Mouse (Mus musculus) megakaryocyte, adult 5-6 weeks (primary cell): ENCODE results near the gene Ocm. TPM values are rescaled to one million over a fixed set of nuclear protein-coding genes. Genes with fewer than 3 reads are reported as not detected.
A peak's percentile ranks its signal among the peaks of the same experiment; 100 is the strongest.

Experiments
- ATAC-seq: 2 replicates; pipeline ENCODE4 v1.8.0; 2016; ENCODE audit warnings: mild to moderate bottlenecking, inconsistent platforms; ENCODE audit not compliant: poor library complexity, severe bottlenecking
- total RNA-seq, 2 experiments: library from RNA; stranded (forward) in 1 of 2; stranded (reverse) in 1 of 2; fragments of 153-499, 151-499 nt in 1 of 2; fragments of 221-1000, 200-1000 nt in 1 of 2; gene quantifications; 2 replicates each; pipeline versions ENCODE4 v1.2.3 to v1.2.4; 2015 to 2017

Ocm gene
- total RNA-seq (2015) = 0.36 TPM in 1 of 2 replicates, not detected in the other
- not detected in 2 replicates for total RNA-seq (2017)

DNA sequence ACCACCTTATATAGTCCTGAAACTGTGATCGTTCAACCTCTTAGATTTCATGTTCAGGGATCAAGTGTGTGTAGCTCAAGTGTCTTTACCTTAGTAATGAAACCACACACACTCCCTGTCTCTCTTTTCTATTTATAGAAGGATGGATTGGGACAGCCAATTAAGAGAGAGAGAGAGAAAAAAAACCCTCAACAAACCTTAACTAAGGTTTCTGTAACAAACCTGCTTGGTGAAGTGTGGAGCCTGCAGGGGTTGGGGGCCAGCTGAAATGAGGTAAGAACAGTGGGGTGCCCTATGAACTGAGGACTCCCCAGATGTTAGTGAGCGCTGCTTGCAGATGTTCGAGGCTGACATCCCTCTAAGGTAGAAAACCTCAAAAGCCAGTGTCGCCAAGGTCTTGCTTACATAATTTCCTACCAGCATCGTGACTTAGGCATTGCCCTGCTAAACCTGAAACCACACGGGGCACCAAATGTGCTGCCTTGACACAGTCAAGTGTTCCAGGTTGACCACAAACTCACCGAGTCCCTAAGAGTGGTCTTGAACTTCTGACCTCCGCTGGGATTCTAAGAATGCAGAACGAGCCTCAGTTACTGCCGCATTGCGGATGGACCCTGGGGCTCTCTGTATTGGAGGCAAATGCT, at the start of gene Ocm:
Ocm (minus strand) TSS at position 51 of the 644 bp plus-strand sequence.
- peak; percentile 49 for ATAC-seq

DNA sequence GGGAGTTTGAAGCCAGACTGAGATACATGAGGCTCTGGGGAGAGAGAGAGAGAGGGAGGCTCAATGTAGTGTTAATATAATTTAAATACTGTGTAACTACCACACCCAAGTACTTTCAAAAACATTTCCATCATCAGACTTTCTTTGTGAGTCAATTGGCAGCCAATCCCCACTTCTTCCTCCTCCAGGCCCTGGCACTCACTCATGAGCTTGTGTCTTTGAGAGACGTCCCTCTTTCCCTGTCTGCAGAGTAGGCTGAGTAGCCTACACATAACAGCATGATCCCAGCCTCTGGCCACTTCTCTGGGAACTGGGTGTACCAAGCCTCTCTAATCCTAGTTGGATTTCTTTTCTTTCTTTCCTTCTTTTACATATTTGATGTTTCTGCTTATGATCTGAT, 44.8 kb upstream of the Ocm start:
- no peak for ATAC-seq

DNA sequence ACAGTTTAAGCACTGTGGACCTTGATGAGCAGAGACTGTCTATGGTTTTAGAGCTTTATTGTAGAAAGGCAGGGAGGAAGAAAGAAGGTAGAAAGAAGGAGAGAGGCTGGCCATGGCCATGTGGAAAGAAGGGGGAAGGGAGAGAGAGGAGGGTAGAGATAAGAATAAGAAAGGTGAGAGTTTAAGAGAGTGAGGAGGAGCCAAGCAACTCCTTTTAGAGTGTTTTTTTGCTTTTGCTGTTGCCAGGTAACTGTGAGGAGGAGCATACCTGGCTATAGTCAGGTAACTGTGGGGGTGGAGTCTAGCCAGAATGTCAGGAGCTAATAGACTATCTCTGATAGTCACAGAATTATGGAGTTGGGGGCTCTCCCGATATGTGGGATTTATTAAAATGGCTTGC, 43.6 kb upstream of the Ocm start:
- ATAC-seq = no peak

DNA sequence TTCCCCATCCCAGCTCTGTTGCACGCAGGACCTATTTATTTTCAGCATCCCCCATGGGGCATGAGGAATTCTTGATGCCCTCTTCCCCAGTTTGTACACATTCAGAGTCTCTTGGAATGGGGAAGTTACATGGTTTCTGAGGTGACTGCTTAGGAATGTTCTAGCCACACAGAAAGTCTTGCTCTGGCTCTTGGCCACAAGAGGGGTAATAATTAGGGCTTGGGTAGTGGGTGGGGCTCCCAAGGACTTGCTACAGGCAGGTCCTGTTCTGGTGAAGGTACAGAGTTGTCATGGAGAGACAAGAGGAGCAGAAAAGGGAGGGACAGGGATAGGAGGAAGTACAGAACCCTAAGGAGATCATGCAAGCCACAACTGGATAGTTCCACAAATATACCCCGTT, 39.6 kb upstream of the Ocm start:
- ATAC-seq = 0 out of 2 replicates have a peak, but pooled peaks have one; percentile 27

DNA sequence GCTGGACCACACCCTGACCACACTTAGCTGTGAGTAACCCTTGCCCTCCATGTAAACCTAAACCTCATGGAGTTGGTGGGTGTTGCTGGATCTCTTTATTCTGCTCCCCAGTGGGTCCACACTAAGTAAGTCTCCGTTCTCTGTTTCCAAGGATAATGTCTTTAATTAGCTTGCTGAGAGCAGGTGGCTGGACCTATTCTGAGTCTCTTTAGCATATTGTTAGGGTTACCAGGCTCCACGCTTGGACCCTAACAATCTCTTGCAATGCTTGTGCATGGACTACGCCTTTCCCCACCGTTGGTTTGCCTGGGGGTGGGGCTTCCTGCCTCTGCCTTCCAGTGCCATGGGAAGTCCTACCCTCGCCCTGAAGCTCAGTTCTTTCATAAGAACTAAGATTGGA, 37.6 kb upstream of the Ocm start:
- no peak for ATAC-seq

DNA sequence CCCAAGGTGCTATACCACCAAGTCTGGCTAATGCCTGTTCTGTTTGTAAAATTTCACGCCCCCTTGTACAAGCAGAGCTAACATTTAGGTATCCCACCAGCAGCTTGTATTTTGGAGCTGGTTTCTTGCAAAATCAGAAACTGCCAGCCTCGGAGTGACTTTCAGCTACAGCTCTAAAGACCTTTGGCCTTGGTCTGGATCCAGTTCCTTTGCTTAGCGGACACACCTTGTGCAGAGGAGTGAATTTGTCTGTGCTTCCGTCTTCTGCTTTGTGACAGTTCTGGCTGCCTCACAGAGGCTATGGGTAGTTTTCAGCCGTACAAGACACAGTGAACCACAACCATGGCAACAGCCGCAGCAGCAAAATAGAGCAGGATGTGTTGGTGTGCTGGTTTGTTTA, 27.9 kb upstream of the Ocm start:
- ATAC-seq = no peak

DNA sequence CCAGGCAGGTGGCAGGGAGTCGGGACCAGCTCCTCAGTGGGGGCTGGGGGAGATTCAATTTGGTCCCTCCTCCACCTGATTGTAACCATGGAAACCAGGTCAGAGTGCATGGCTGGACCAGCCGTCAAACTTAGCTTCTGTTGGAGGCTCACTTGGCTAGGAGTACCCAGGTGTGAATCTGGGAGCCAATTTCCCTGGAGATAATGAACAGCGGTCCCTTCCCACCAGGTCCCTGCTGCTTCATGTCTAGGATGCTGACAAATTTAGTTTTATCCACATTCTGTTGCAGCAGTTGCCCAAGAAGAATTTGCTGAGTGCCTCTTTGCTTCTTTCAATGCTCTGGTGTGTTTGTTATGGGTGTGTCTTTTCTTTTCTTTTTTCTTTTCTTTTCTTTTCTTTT, 27.0 kb upstream of the Ocm start:
- no peak for ATAC-seq

DNA sequence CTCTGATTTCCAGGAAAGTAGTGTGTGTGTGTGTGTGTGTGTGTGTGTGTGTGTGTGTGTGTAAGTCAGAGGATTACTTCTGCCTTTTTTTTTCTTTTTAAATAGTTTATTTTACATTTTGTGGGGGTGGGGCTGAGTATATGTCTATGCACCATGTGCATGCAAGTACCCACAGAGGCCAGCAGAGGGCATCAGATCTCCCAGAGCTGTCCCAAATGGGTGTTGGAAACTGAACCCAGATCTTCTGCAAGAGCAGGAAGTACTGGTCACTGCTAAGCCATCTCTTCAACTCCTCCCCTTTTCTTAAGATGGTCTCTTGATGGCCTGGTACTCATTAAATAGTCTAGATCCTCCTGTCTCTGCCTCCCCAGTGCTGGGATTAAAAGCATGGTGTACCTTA, 24.8 kb upstream of the Ocm start:
- peak; percentile 93 for ATAC-seq

DNA sequence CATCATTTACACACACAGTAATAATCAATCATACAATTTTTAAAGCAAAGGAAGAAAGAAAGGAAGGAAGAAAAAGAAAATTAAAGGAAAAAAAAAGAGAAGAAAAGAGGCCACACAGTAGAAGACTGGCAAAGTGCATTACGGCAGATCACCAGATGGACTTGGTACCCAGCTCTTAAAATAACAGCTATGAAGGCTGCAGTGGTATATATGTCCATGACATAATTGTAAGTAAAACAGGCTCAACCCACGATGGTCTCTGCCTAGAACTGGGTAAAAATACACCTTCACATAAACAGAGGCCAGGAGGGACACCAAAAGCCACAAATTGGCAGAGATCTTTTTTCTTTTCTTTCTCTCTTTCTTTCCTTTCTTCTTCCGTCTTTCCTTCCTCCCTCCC, 23.4 kb upstream of the Ocm start:
- ATAC-seq = no peak

DNA sequence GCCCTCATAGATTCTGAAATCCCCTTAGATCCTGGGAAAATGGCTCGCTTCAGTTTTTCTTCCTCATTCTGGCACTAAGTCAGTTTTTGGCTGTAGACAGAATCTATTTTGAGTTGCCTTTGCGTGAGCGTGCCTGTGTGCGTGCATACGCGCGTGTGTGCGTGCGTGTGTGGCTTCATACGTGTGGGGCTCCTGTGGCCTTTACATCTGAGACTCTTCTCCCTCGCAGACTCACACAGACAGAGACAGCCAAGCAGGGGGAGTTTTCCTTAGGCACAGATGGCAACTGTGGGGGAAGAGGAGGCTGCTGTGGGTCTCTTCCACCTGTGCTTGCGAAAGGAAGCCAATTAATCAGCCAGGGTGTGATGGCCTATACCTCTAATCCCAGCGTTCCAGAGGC, 20.9 kb upstream of the Ocm start:
- ATAC-seq = no peak

DNA sequence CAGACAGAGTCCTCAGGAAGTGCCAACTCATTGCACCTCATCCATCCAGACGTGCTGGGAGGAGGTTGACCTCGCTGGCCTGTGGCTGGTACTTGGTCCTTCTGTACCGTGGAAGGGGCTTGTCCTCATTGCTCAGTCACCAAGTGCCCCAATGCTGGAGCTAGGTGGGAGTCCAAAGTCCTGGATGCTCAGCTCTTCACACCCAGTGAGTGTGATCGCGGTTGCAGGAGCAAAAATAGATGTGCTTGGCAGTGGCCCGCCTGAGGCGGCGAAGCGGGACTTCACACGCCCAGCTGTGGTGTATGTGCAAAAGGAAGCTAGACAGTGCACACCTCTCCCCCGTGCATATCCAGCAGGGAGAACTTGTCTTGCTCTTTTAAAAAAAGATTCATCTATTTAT, 16.7 kb upstream of the Ocm start:
- ATAC-seq = no peak

DNA sequence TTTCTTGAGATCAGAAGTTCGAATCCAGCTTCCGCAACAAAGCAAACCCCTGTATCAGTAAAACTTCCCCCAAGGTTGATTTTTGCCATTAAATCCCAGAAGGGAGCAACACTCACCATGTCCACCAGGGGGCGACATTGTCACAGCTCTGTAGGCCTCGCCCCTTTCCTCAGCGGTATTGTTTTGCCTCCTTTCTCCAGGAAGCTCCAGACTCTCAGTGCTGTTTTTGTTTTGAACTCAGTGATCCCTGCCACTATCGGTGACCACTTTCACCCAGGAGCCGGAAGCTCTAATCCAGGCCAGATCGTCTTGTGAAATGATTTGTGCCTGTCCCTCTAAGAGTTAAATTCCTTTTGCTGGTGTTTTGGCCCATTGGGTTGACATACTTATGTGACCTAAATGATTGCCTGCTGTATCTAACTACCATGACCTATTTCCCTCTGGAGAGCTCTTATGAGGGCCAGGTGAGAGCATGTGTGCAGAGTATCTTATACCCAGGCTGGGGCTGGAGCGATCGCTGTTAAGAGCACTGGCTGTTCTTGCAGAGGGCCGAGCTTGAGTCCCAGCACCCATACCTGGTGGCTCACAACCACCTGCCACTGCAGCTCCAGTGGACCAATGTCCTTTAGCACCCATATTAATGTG, 14.4 kb upstream of the Ocm start:
- ATAC-seq = peak; percentile 95

DNA sequence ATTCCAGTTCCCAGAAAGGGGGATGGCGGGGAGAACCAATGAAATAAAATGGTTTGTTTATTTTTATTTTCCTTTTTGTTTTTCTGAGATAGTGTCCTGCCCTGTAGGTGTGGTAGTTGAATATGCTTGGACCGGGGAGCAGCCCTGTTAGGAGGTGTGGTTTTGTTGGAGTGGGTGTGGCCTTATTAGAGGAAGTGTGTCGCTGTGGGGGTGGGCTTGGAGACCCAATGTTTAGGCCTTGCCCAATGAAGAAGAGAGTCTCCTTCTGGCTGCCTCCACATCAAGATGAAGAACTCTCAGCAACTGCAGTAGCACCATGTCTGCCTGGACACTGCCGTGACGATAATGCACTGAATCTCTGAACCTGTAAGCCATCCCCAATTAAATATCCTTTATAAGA, 13.4 kb upstream of the Ocm start:
- no peak for ATAC-seq

DNA sequence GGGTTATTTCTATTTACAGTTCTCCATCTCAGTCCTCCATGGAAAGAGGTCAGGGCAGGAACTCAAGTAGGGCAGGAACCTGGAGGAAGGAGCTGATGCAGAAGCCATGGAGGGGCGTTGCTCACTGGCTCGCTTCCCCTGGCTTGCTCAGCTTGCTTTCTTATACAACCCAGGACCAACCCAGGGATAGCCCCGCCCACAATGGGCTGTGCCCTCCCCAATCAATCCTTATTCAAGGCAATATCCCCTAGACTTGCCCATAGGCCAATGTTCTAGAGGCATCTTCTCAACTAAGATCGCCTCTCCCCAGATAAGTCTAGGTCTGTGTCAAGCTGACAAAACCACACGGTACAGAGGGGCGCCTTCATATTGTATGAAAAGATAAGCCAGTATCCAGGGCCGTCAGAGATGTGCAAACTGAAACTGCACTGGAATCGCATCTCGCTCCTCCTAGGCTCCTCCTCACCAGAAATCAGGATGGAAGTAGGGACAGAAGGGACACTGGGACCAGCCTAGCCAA, 12.7 kb upstream of the Ocm start:
- no peak for ATAC-seq

DNA sequence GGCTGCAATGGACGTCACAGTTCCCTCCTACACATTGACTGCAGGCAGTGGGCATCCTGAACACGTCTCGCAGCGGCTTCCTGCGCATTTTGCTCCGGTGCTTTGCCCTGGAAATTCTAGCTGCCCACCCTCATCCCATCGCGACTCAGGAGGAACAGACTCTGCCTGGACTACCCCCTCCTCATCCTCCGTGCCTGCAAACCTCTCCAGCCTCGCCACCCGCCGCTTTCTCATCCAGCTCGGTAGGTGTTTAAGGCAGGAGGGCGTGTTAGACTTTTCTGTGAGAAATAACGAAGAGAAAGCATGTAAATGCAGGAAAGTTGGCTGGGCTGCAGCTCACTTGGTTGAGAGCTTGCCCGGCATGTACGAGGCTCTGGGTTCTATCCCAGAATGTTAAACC, 10.5 kb upstream of the Ocm start:
- ATAC-seq = no peak

DNA sequence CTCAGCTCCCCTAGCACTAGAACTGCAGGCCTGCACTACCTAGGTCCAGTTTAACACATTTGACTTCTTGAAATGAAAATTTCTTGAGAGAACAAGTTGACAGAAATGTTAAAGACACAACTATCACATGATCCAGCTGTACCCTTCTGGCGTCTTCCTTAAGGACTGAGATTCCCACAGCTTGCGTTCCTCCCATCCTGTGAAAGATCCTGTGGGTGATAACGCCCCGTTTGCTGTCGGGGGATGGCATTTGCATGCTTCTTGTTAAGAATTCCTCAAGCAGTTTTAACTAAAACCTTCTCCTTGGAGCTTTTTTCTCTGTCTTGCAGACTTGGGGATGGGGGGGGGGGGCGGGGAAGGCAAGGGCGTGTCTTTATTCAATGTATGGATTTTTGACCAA, 8.1 kb upstream of the Ocm start:
- ATAC-seq = no peak

DNA sequence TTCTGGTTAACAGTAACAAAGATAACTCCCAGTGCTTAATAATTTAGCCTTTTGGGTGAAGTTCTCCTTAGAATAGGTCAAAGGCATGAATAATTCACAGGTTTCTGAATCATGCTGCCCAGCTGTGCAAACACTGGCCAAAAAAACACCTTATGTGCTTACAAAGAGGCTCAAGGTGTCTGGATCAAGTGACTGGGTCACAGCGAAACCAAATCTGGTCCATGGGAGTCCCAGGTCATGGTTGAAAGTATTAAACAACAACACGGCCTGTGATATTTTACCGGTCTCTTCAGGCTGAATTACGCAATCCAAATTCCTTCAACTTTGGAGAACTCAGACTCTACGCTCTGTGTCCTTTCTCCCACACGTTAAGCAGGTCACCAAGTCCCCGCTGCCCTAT, 6.0 kb upstream of the Ocm start:
- ATAC-seq = no peak

DNA sequence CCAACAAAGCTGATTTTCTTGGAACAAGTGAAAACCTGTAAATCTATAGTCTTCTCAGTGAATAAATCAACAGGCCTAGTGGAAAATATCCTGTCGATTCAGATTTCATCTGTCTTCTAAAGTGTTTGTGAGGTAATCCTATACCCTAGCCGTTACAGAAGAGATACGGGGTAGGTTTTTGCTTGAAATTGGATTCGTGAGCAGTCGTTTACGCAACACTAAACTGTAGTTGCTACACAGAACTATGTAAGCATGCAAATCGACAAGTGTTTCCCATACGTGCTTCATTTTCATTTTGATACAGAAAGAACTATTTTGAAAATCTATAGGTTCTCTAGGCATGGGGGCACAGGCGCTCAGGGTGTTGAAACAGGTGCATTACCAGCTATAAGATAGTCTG, 10.6 kb downstream of the Ocm start:
- no peak for ATAC-seq

DNA sequence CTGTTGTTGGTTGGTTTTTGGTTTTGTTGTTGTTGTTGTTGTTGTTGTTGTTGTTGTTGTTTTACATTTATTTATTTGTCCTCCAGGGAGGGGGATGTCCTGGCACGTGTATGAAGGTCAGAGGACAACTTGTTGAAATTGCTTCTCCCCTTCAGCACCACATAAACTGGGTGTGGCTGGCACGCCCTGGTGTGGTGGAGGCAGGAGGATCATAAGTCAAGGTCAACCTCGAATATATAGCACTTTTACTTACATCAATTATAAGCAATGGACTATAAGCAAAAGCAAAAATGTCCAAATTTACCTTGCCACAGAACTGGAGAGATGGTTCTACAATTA, 11.2 kb downstream of the Ocm start:
- ATAC-seq = no peak

DNA sequence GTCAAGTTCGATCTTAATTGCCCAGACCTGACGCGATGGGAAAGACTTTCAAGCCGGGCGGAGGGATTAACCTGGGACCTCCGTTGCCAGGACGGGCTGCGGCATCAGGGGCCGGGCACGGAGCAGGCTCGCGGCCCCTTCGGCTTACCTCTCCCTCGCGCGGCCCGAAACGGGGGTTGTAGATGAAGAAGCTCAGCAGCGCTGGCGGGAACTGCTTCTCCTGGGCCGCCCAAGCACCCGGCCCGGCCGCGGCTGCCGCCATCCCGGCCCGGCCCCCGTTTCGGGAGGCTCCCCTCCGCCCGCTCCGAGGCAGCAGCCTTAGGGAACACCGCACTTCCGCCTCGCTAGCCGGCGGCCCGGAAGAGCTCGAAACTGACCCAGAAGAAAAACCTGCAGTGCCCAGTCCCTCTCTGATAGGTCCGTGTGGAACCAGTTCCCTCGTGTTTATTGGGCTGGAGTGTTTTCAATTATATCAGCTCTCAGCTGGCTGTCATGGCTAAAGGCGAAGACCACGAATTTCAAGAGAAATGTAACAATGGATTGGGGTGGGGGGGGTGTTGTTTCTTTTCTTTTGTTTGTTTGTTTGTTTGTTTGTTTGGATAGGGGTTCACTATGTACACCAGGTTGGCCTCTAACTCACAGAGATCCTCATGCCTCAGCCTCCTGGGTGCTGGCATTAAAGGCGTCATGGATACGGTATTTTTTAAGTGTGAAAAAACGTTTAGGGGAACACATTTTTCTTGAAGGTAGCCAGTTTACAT, 11.7 kb downstream of the Ocm start, which contains the start of gene Ccz1:
Ccz1 (minus strand) TSS at position 327 of the 761 bp plus-strand sequence.
- ATAC-seq = peak; percentile 99

DNA sequence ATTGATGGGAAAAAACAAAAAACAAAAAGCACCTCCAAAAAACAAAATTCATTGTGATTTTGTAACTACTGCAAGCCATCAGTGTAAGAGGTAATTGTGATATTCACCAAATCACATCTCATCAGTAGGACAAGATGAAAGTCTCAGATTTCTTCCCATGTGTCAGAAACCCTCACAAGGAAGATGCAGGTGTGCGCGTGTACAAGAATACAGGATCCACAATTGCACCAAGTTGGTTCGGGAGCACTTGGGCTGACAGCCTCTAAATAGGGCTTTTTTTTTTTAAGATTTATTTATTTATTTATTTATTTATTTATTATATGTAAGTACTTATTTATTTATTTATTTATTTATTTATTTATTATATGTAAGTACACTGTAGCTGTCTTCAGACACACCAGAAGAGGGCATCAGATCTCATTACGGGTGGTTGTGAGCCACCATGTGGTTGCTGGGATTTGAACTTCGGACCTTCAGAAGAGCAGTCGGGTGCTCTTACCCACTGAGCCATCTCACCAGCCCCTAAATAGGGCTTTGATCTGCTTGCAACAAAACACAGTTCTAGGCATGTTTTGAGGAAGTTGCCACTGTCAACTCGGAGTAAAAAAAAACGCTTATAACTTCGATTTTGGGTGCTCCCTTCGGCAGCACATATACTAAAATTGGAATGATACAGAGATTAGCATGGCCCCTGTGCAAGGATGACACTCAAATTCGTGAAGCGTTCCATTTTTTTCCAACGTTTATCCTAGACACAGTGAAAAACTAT, 12.9 kb downstream of the Ocm start:
- 0 out of 2 replicates have a peak, but pooled peaks have one; percentile 34 for ATAC-seq
